Mouse (Mus musculus): ENCODE data around the gene Fcgr2b. TPM values are rescaled to one million over a fixed set of nuclear protein-coding genes. Genes with fewer than 3 reads are reported as not detected.

Gene Fcgr2b
- polyA plus RNA-seq (2015; fragmentation: Nextera tagmentation; extraction: Ambion mirVana) = 1.8 and 1.9 TPM in 2 replicates

- H3K9ac ChIP-seq = no peak within 1 kb of the TSS
- 91% methylated on average over 5 of the region's 5 CpGs for WGBS
- H3K36me3 ChIP-seq (replicated peaks) = no peaks in the 10 kb centered on the region
- no peak within 1 kb of the TSS for H3K27ac ChIP-seq
- no peak for ATAC-seq (replicated peaks)
- H3K4me1 ChIP-seq = no peaks in the 10 kb centered on the region
- no peak within 1 kb of the TSS for H3K4me3 ChIP-seq
- H3K9me3 ChIP-seq = no peaks in the 10 kb centered on the region
- no peak within 1 kb of the TSS for H3K4me2 ChIP-seq
- H3K27me3 ChIP-seq (replicated peaks) = no peaks in the 10 kb centered on the region
These were observed at the start of gene Fcgr2b for GRCm38 (mm10) chr1:170976447-170976846. TSS of gene Fcgr2b (minus strand) at chr1:170976547.

GRCm38 (mm10) chr1:171019311-171019950 is 43.1 kb upstream of the Fcgr2b start:
- H3K9me3 ChIP-seq = no peaks in the 10 kb centered on the region
- no peaks in the 10 kb centered on the region for H3K4me1 ChIP-seq
- WGBS = 86% methylated on average over 7 of the region's 7 CpGs
- H3K9ac ChIP-seq = no peak overlapping the region
- no peak for ATAC-seq (replicated peaks)
- no peaks in the 10 kb centered on the region for H3K36me3 ChIP-seq (replicated peaks)
- H3K4me2 ChIP-seq = no peak overlapping the region
- H3K4me3 ChIP-seq = no peak overlapping the region
- H3K27me3 ChIP-seq (replicated peaks) = no peaks in the 10 kb centered on the region
- H3K27ac ChIP-seq = no peak overlapping the region

- Histone ChIP-seq H3K27ac (no peak within 1 kb of the TSS), H3K4me1 (no peaks in the 10 kb centered on the region)
- WGBS = 81% methylated on average over 2 of the region's 2 CpGs
These were observed 42.4 kb upstream of the Fcgr2b start, which contains the start of gene Fcgr4 for GRCm38 (mm10) chr1:171018737-171019136. TSS of gene Fcgr4 (plus strand) at chr1:171018920.

GRCm38 (mm10) chr1:171017468-171018158 is 41.3 kb upstream of the Fcgr2b start:
- H3K4me1 ChIP-seq = no peaks in the 10 kb centered on the region
- 59% methylated on average over 6 of the region's 6 CpGs for WGBS
- no peak overlapping the region for H3K4me2 ChIP-seq
- no peaks in the 10 kb centered on the region for H3K9me3 ChIP-seq
- no peak for ATAC-seq (replicated peaks)
- H3K4me3 ChIP-seq = no peak overlapping the region
- H3K36me3 ChIP-seq (replicated peaks) = no peaks in the 10 kb centered on the region
- no peaks in the 10 kb centered on the region for H3K27me3 ChIP-seq (replicated peaks)
- H3K9ac ChIP-seq = no peak overlapping the region
- H3K27ac ChIP-seq = no peak overlapping the region

More at GRCm38 (mm10) chr1:171018737-171019136, 42.4 kb upstream of the Fcgr2b start, which contains the start of gene Fcgr4:
- no peak within 1 kb of the TSS for H3K4me2 ChIP-seq
- no peak for ATAC-seq (replicated peaks)
- H3K9ac ChIP-seq = no peak within 1 kb of the TSS
- no peaks in the 10 kb centered on the region for H3K36me3 ChIP-seq (replicated peaks)
- no peak within 1 kb of the TSS for H3K4me3 ChIP-seq
- no peaks in the 10 kb centered on the region for H3K27me3 ChIP-seq (replicated peaks)
- H3K9me3 ChIP-seq = no peaks in the 10 kb centered on the region

GRCm38 (mm10) chr1:171016676-171017356 is 40.5 kb upstream of the Fcgr2b start:
- 89% methylated on average over 6 of the region's 6 CpGs for WGBS
- Histone ChIP-seq H3K27me3 (replicated peaks) (no peaks in the 10 kb centered on the region), H3K4me1 (no peaks in the 10 kb centered on the region), H3K9ac (no peak overlapping the region), H3K36me3 (replicated peaks) (no peaks in the 10 kb centered on the region), H3K4me2 (no peak overlapping the region), H3K4me3 (no peak overlapping the region), H3K9me3 (no peaks in the 10 kb centered on the region), H3K27ac (no peak overlapping the region)
- no peak for ATAC-seq (replicated peaks)

- no peak overlapping the region for H3K4me3 ChIP-seq
- H3K4me1 ChIP-seq = no peaks in the 10 kb centered on the region
- ATAC-seq (replicated peaks) = no peak
- H3K27ac ChIP-seq = no peak overlapping the region
- no peak overlapping the region for H3K4me2 ChIP-seq
- H3K27me3 ChIP-seq (replicated peaks) = no peaks in the 10 kb centered on the region
- no peak overlapping the region for H3K9ac ChIP-seq
- H3K9me3 ChIP-seq = no peaks in the 10 kb centered on the region
- 84% methylated on average over 4 of the region's 4 CpGs for WGBS
- H3K36me3 ChIP-seq (replicated peaks) = no peaks in the 10 kb centered on the region
These were observed 35.4 kb upstream of the Fcgr2b start for GRCm38 (mm10) chr1:171011733-171012132.

GRCm38 (mm10) chr1:171006905-171007304 is 30.6 kb upstream of the Fcgr2b start:
- ATAC-seq (replicated peaks) = no peak
- no peak overlapping the region for H3K9ac ChIP-seq
- no peaks in the 10 kb centered on the region for H3K4me1 ChIP-seq
- no peak overlapping the region for H3K4me3 ChIP-seq
- 85% methylated on average over 2 of the region's 2 CpGs for WGBS
- no peaks in the 10 kb centered on the region for H3K9me3 ChIP-seq
- no peaks in the 10 kb centered on the region for H3K27me3 ChIP-seq (replicated peaks)
- no peaks in the 10 kb centered on the region for H3K36me3 ChIP-seq (replicated peaks)
- no peak overlapping the region for H3K4me2 ChIP-seq
- H3K27ac ChIP-seq = no peak overlapping the region

- no peak overlapping the region for H3K9ac ChIP-seq
- H3K36me3 ChIP-seq (replicated peaks) = no peaks in the 10 kb centered on the region
- H3K4me1 ChIP-seq = no peaks in the 10 kb centered on the region
- H3K4me2 ChIP-seq = no peak overlapping the region
- no peak overlapping the region for H3K4me3 ChIP-seq
- H3K27ac ChIP-seq = no peak overlapping the region
- H3K9me3 ChIP-seq = no peaks in the 10 kb centered on the region
- 97% methylated on average over 4 of the region's 4 CpGs for WGBS
- ATAC-seq (replicated peaks) = no peak
- no peaks in the 10 kb centered on the region for H3K27me3 ChIP-seq (replicated peaks)
These were observed 30.0 kb upstream of the Fcgr2b start for GRCm38 (mm10) chr1:171006335-171006734.

- no peak for ATAC-seq (replicated peaks)
These were observed 29.2 kb upstream of the Fcgr2b start for GRCm38 (mm10) chr1:171005586-171005985.

GRCm38 (mm10) chr1:171005081-171005480 is 28.7 kb upstream of the Fcgr2b start:
- Histone ChIP-seq H3K27ac (no peak overlapping the region), H3K4me1 (no peaks in the 10 kb centered on the region), H3K36me3 (replicated peaks) (no peaks in the 10 kb centered on the region), H3K9ac (no peak overlapping the region), H3K4me2 (no peak overlapping the region), H3K9me3 (no peaks in the 10 kb centered on the region), H3K4me3 (no peak overlapping the region), H3K27me3 (replicated peaks) (no peaks in the 10 kb centered on the region)
- WGBS = 75% methylated on average over 6 of the region's 6 CpGs
- ATAC-seq (replicated peaks) = no peak

More at GRCm38 (mm10) chr1:171005586-171005985, 29.2 kb upstream of the Fcgr2b start:
- H3K4me1 ChIP-seq = no peaks in the 10 kb centered on the region
- H3K27me3 ChIP-seq (replicated peaks) = no peaks in the 10 kb centered on the region
- no peaks in the 10 kb centered on the region for H3K9me3 ChIP-seq
- no peak overlapping the region for H3K9ac ChIP-seq
- no peaks in the 10 kb centered on the region for H3K36me3 ChIP-seq (replicated peaks)
- H3K4me2 ChIP-seq = no peak overlapping the region
- H3K4me3 ChIP-seq = no peak overlapping the region
- no peak overlapping the region for H3K27ac ChIP-seq

- Histone ChIP-seq H3K4me3 (no peak overlapping the region), H3K9ac (no peak overlapping the region), H3K4me1 (no peaks in the 10 kb centered on the region), H3K27me3 (replicated peaks) (no peaks in the 10 kb centered on the region), H3K36me3 (replicated peaks) (no peaks in the 10 kb centered on the region), H3K27ac (no peak overlapping the region), H3K9me3 (no peaks in the 10 kb centered on the region), H3K4me2 (no peak overlapping the region)
- ATAC-seq (replicated peaks) = no peak
These were observed 23.5 kb upstream of the Fcgr2b start for GRCm38 (mm10) chr1:170999811-171000210.

- 61% methylated on average over 21 of the region's 21 CpGs for WGBS
- ATAC-seq (replicated peaks) = no peak
- Histone ChIP-seq H3K4me1 (no peaks in the 10 kb centered on the region), H3K4me2 (peak overlapping the region; percentile 6), H3K4me3 (no peak overlapping the region), H3K36me3 (replicated peaks) (no peaks in the 10 kb centered on the region), H3K27ac (no peak overlapping the region), H3K9ac (no peak overlapping the region), H3K27me3 (replicated peaks) (no peaks in the 10 kb centered on the region), H3K9me3 (no peaks in the 10 kb centered on the region)
These were observed 21.7 kb upstream of the Fcgr2b start for GRCm38 (mm10) chr1:170997756-170998655.
